Mouse (Mus musculus): ENCODE data around the gene Vmn2r82.
"Not testable (repeated sequence)": the region's sequence is repeated elsewhere in the genome, so short reads cannot be mapped to it uniquely, and the experiment has no call there.

The Vmn2r82 gene

DNA sequence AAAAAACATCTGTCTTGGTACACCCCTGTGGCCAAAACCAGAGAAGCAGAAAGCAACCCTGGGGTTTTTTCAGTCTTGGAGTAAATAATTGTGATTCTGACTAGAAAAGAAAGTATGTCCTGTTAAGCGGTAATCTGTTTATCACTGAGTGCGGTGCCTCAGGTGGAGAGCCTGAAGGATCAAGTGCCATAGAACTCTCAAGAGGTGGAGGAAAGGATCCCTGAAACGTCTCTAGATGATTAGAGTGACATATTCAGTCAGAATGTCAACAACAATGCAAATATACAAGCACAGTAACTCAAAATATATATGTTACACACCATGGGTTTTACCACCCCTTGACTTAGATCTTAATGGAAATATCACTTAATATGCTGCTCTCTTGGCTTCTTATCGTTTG, at the start of gene Vmn2r82:
TSS of gene Vmn2r82 (plus strand) at position 301 of the 400 bp plus-strand sequence.
- not testable (repeated sequence) for DNase-seq (ENCODE audit: inconsistent ontology term)

DNA sequence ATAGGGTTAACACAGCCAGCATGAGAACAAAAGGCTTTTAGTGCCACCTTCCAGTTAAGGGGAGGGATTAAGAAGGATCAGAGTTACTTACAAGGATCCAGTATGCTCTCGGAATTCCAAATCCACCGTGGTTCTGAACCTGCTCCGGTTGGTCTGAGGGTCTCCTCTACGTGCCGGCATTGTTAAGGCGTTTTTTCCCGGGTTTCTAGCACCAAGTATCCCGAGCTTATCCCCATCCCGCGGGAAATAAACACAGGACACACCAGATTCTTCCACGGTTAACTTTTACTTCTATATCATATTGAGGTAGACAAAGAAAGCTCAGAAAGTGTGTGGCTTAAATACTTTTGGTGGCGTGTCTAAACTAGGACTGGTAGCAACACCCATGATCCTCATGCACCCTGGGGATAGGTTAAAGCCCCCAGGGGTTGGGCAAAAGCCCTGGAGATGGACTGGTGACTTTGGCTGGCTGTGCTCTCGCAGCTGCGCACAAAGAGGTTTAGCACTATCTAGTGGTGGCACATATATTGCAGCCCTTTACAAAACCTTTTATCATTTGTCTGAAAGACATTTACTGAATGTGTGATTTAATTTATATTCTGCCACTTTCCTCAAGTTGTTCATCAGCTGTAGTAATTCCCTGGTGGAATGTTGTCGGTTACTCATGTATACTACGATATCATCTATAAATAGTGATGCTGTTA, 34.1 kb upstream of the Vmn2r82 start:
- peak; percentile 5 for DNase-seq (ENCODE audit: inconsistent ontology term)

DNA sequence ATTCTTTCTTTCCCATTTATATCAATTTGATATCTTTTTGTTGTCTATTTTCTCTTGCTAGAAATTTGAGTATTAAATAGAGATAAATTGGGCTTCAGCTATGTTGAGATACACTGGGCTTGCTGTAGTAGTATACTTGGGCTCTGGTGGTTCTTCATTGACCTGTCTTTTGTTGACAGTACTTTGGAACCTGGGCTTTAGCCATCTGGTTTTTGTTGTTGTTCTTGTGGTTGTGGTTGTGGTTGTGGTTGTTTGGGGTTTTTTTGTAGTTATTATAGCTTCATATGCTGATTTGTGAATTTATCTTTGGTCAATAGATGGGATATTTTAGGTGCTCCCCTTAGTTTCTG, 33.6 kb upstream of the Vmn2r82 start:
- DNase-seq (ENCODE audit: inconsistent ontology term): no peak

- not testable (repeated sequence) for DNase-seq (ENCODE audit: inconsistent ontology term)
Measured at GRCm38 (mm10) chr10:79399946-79400700, 43.8 kb downstream of the Vmn2r82 start.

DNA sequence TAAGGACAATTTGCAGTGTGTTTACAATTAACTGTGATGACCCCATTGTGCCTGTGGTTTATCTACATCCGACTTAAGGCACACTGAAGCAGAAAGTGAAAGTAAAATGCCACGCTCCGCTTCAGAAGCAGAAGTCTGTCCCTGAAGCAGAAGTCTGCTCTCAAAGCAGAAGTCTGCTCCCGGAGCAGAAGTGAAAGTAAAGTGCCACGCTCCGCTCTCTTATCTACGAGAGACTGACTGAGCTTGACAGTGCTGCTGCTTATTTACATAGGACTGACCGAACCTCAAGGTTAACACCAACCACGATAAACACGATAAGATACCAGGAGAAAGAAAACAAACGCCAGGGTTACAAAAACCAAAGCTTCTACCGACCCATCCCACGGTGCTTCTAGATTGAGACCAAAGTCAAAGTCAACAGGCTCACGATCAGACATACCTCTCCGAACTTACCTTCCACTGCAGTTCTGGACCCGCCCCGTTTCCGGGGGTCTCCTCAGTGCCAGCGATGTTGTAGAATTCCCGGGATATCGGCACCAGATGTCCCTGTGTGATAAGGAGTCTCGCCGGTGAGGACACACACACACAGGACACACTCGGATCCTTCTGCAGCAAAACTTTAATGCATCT, 60.9 kb downstream of the Vmn2r82 start:
- no peak for DNase-seq (ENCODE audit: inconsistent ontology term)

DNA sequence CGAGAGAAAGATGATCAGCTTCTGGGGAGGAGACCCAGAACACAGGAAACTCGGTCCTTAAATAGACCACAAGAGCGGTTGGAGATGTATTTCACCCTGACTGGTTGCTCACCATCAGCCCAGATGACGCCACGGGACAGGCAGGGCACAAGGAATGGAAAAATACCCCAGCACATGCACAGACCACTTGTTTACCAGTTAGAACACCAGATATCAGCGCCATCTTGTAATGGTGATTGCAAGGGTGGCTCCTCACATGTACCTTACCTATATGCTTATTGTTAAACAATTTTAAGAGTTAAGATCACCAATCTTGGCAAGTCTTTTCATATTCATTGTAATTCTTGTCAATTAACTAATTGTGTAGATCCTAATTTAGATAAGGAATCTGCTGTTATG, 61.5 kb downstream of the Vmn2r82 start:
- DNase-seq (ENCODE audit: inconsistent ontology term): not testable (repeated sequence)

GRCm38 (mm10) chr10:79435141-79435820, 79.0 kb downstream of the Vmn2r82 start:
- not testable (repeated sequence) for DNase-seq (ENCODE audit: inconsistent ontology term)

All from Muller cell, postnatal 12 days (primary cell).